Mouse (Mus musculus): ENCODE data around the gene Gm17387. TPM values are rescaled to one million over a fixed set of nuclear protein-coding genes. Genes with fewer than 3 reads are reported as not detected.
A peak's percentile ranks its signal among the peaks of the same experiment; 100 is the strongest.

The Gm17387 gene
- not detected for total RNA-seq (2021)
- long read RNA-seq, experiment 1: 0 reads
- long read RNA-seq, experiment 2: 0 reads

DNA sequence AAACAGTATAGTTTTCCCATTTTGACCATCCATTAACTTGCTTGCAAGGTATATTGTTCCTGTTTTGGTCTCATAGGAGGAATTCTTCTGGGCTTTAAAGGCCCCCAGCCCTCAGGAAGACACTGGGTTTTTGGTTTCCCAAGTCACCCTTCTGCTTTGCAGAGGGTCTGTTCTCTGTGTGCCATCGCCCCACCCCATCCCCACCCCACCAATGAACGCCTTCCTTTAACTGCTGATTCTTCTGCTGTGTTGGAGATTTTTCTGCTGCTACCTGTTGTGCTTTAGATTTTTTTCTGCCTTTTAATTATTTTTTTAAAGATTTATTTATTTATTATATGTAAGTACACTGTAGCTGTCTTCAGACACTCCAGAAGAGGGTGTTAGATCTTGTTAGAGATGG is at the start of gene Gm17387:
TSS of gene Gm17387 (plus strand) at position 301 of the 400 bp plus-strand sequence.
- intact Hi-C loops (cut with DNase I): no loop called here
- no peak for DNase-seq (ENCODE audit: low spot score in 2 of 2)

- no peak for DNase-seq (ENCODE audit: low spot score in 2 of 2)
- intact Hi-C loops (cut with DNase I): no loop called here
Measured at GRCm38 (mm10) chr7:140981704-140982103, 47.2 kb upstream of the Gm17387 start.

- intact Hi-C loops (cut with DNase I): no loop called here
- no peak for DNase-seq (ENCODE audit: low spot score in 2 of 2)
Measured at GRCm38 (mm10) chr7:140982971-140983370, 46.0 kb upstream of the Gm17387 start.

DNA sequence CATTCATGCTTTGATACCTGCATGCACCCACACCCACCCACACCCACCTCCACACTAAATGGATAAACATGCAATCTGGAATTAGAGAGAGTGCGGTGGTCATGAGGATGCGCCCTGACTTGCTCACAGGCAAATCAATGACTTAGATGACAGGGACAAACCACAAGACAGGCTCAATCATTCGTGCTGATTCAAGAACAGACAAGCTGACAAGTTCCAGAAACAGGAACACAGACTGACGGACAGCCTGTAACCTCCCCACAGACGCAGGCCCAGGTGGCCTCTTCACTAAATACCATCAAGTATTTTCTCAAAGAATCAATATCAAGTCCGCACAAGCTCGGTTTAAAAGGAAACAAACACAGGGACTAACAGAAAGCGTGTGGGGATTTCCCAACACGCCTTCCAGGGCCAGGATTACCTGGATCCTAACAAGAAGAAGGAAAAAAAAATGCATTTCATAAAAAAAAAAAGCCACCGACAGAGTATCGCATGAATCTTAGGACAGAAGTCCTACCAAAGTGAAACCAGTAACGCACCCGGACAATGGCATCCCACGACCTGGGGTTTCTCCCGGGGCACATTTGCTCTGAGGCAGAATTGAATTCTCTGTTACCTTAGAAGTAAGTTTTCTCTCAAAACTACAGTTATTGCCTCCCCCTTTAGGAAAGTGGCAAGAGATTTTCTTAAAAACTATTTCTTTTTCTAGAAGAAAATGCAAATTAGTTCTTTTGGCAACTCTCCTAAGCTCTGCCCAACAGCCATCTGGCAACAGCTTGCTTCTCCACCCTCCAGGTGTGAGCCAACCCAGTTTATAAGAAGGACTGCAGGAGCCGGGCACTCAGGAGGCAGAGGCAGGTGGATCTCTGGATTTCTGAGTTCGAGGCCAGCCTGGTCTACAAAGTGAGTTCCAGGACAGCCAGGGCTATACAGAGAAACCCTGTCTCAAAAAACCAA is 41.5 kb upstream of the Gm17387 start:
- DNase-seq (ENCODE audit: low spot score in 2 of 2): peak; percentile 40 to 50
- intact Hi-C loops (cut with DNase I): no loop called here

DNA sequence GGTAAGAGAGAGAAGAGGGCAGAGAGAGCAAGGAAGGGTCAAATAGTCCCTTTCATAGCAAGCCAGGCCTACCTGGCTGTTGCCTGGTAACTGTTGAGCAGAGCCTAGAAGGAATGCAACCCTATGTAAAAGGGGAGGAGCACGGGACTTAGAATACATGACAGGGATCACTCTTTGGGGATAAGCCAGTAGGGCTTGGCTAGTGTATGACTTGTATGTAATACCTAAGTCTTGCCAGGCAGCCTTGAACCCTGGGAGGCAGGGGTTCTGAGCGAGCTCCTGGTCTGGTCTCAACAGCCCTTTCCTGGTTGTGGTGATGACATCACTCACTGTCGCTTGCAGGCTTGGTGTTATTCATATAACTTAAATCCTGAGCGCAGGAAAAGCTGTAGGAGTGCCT is 39.9 kb upstream of the Gm17387 start:
- no peak for DNase-seq (ENCODE audit: low spot score in 2 of 2)
- intact Hi-C loops (cut with DNase I): no loop called here

GRCm38 (mm10) chr7:140990185-140990584 is 38.7 kb upstream of the Gm17387 start:
- intact Hi-C loops (cut with DNase I): no loop called here
- DNase-seq (ENCODE audit: low spot score in 2 of 2): no peak

DNA sequence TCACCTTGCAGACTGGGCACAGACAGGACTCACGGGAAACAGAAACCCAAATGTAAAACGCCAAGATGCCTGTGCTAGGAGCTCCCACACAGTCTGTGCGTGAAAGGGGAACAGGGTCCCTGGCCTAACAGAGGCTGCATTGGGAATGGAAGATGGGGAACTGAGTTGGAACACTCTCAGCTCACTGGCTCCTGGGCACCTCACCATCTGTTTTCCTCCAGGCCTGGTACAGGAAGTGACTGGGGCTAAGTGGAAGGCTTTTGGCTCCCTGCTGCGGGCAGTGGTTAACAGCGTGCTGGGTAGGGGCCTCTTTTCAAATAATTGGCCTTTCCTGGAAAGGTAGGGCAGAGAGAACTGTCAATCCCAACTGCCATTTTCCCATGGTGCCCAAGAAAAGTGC is 38.3 kb upstream of the Gm17387 start:
- intact Hi-C loops (cut with DNase I): no loop called here
- no peak for DNase-seq (ENCODE audit: low spot score in 2 of 2)

DNA sequence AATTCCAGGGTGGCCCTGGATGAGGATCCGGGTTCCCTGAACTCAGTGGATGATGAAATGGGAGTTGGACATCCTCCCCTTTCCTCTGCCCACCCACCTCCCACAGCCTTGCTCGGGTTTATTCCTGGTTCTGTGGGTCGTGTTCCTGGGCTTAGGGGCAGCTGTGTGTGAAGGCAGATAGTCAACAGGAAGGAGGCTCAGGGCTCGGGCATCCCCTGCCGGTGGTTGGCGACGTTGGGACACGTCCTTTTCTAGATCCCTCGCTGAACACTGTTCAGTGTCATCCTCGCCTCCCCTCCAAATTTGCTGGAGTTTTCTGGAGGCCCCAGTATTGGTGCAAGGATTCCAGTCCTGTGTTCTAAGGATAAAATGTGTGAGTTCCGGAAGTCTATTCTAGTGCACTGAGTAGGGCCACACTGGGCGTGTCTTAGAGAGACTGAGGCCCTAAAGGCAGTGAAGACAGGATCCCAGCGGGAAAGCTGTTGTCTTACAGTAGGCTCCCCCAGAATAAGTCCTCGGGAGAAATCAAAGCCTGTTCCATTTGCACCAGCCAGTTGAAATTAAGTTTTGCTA is 37.7 kb upstream of the Gm17387 start:
- DNase-seq (ENCODE audit: low spot score in 2 of 2): no peak
- intact Hi-C loops (cut with DNase I): no loop called here

DNA sequence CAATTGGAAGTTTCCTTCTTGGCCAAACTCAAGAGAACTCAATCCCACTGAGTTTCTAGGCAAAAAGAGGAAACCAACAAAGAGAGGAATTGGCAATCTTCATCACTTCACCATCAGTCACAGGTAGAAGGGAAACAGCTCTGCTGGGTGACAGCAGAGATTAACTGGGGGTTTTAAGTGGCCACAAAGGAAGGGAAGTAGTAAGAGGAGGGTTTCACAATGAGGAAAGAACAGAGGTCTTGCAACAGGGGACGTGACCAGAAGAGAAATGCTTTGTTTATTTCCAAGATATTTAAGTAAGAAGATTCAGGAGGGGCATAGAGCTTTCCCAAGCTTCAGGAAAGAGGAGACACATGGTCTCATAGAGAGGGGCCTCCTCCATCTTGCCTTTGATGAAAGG is 31.1 kb upstream of the Gm17387 start:
- intact Hi-C loops (cut with DNase I): no loop called here
- DNase-seq (ENCODE audit: low spot score in 2 of 2): no peak

GRCm38 (mm10) chr7:140998853-140999700 is 29.9 kb upstream of the Gm17387 start:
- intact Hi-C loops (cut with DNase I): no loop called here
- no peak for DNase-seq (ENCODE audit: low spot score in 2 of 2)

DNA sequence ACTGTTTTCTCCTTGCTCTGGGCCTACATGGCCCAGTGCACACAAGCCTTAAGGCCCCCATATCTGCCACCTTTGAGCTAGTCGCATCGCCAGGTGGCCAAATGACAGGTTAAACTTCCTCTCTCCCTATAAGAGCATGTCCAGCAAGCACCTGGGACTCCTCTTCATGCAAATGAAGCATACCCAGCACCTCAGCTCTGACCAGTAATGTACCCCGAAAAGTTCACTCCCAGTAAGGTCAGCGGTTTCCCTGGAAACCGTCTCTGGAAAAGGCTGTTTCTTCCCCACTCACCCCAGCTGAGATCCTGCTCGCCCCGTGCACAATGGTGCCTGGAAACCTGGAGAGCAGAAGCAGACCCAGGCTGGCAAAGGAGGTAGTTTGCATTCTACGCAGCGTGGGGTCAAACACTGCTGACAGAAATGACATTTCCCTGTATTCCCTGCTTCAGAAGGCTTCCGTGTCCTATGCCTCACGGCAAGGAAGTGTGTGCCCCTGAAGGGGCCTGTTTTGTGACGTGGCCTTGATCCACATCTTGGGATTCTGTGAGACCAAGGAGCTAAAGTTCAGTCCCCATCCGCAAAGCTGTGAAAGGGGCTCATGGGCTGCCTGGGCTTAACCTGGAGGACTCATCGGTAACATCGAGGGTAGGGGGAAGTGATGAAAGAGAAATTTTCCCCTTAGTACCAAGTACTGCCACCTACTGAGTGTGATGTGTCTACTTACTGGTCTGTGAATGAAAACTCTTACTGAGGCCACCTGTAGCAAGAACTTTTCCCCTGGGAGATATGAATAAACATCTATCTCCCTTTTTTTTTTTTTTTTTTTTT is 27.8 kb upstream of the Gm17387 start:
- intact Hi-C loops (cut with DNase I): no loop called here
- DNase-seq (ENCODE audit: low spot score in 2 of 2): no peak

GRCm38 (mm10) chr7:141003248-141004010 is 25.5 kb upstream of the Gm17387 start:
- no peak for DNase-seq (ENCODE audit: low spot score in 2 of 2)
- intact Hi-C loops (cut with DNase I): no loop called here

DNA sequence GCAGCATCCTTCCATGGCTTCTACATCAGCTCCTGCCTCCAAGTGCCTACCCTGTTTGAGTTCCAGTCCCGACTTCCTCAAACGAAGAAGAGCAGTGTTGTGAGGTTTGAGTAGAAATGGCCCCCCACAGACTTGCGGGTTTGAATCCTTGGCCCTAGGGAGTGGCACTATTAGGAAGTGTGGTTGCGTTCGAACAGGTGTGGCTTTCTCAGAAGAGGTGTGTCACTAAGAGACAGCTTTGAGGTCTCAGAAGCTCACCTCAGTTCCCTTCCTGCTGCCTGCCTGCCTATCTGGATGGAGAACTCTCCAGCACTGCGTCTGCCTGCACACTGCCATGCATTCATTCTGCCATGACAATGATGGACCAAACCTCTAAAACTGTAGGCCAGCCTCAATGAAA is 22.5 kb upstream of the Gm17387 start:
- intact Hi-C loops (cut with DNase I): loop anchor here (5.0 kb wide), 1 partner anchor 49 kb away; the partner anchor contains the start of genes Gm45717 and Ifitm2
- no peak for DNase-seq (ENCODE audit: low spot score in 2 of 2)

DNA sequence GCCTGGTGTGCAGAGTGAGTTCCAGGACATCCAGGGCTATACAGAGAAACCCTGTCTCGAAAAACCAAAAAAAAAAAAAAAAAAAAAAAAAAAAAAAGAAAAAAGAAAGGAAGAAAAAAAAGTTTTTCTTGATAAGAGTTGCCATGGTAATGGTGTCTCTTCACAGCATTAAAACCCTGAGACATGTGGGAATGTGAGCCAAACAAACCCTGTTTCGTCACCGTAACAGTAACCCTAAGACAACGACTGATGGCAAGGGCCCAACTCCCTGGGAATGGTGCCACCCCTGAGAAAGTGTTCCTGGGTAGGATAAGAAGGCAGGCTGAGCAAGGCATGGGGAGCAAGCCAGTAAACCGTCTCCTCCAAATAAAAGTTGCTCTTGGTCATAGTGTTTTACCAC is 22.0 kb upstream of the Gm17387 start:
- intact Hi-C loops (cut with DNase I): loop anchor here (5.0 kb wide), 1 partner anchor 50 kb away; the partner anchor contains the start of genes Gm45717 and Ifitm2
- DNase-seq (ENCODE audit: low spot score in 2 of 2): peak; percentile 45 to 46

- intact Hi-C loops (cut with DNase I): loop anchor here (2.0 to 5.0 kb wide), 2 partner anchors 40 to 51 kb away; partner anchors contain the start of genes Gm45717 and Ifitm2
- DNase-seq (ENCODE audit: low spot score in 2 of 2): no peak
Measured at GRCm38 (mm10) chr7:141008312-141008761, 20.6 kb upstream of the Gm17387 start.

DNA sequence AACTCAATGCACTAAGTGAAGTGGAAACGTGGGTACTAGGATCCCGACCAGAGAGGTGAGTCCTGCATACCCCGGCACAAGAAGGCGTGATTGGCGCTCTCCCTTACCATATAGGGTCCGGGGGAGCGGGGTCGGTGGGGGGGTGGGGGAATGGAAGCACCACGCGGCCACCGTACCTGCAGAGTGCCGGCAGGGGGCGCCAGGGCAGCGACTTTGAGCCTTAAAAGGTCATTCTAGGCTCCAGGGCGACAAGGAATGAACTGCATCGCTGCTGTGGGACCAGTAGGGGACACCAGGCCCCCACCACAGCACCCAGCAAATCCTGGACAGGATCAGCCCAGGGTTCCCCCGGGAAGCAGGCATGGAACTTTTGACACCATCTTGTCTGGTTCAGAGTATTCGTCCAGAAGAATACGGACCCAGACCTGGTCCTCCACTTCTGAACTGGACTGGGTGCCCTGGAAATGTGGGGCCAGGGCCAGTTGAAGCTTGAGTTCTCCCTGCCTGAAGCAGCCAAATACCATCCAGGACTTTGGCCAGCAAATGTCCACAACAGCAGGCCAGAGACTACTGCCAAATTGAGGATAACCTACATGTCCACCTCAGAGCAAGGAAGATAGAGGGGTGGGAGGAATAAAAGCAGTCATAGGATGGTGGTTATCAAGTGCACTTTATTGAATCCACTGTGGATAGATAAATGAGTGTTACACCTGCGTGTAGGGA is 19.8 kb upstream of the Gm17387 start:
- peak; percentile 45 to 59 for DNase-seq (ENCODE audit: low spot score in 2 of 2)
- intact Hi-C loops (cut with DNase I): loop anchor here (2.0 to 5.0 kb wide), 2 partner anchors 40 to 52 kb away; partner anchors contain the start of genes Gm45717 and Ifitm2

DNA sequence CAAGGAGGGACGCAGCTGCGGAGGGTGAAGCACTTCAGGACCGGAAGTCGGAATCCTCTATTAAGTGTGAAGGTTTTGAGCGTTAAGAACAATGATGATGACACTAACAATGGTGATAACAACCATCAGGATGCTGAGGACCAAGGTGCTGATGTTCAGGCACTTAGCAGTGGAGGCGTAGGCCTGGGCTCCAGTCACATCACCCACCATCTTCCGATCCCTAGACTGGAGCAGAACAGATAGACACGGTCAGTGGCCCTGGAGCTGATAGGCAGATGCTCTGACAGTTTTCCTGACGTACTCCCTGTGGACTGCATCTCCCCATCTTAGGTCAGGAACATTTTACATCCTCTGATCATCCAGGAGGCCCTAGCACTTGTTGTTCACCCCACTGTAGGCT is 19.3 kb upstream of the Gm17387 start:
- DNase-seq (ENCODE audit: low spot score in 2 of 2): no peak
- intact Hi-C loops (cut with DNase I): loop anchor here (2.0 to 5.0 kb wide), 2 partner anchors 39 to 52 kb away; partner anchors contain the start of genes Gm45717 and Ifitm2

All from left cerebral cortex, postnatal 14 days (tissue).